Mouse (Mus musculus) ES-Bruce4 (cell line): ENCODE results near the gene Slc9a5. TPM values are rescaled to one million over a fixed set of nuclear protein-coding genes. Genes with fewer than 3 reads are reported as not detected.

Experiments
- H3K27ac ChIP-seq: 2 replicates; pipeline ENCODE4 v1.5.1; 2012; ENCODE audit warnings: low read length, inconsistent platforms; ENCODE audit not compliant: insufficient read depth
- H3K27me3 ChIP-seq: 2 replicates; pipeline ENCODE4 v1.6.1; 2012; ENCODE audit warnings: mild to moderate bottlenecking, low read length, inconsistent platforms; ENCODE audit not compliant: control insufficient read depth, poor library complexity, insufficient read depth, severe bottlenecking
- H3K36me3 ChIP-seq: 2 replicates; pipeline ENCODE4 v1.6.1; 2012; ENCODE audit warnings: inconsistent platforms, mild to moderate bottlenecking, low read length, moderate library complexity; ENCODE audit not compliant: control insufficient read depth, poor library complexity, insufficient read depth, severe bottlenecking
- H3K4me1 ChIP-seq: one replicate; pipeline ENCODE4 v1.8.1; 2011; ENCODE audit warnings: low read length; ENCODE audit not compliant: control insufficient read depth, insufficient read depth
- H3K4me3 ChIP-seq: 2 replicates; pipeline ENCODE4 v1.5.1; 2011; ENCODE audit warnings: low read depth, mild to moderate bottlenecking, low read length
- H3K9ac ChIP-seq: 2 replicates; pipeline ENCODE4 v1.6.1; 2012; ENCODE audit warnings: low read depth, mild to moderate bottlenecking, inconsistent platforms; ENCODE audit not compliant: poor library complexity, severe bottlenecking
- H3K9me3 ChIP-seq: replicated peaks from 2 replicates; pipeline ENCODE4 v1.6.1; 2012; ENCODE audit warnings: mild to moderate bottlenecking, low read length, inconsistent platforms; ENCODE audit not compliant: control insufficient read depth, poor library complexity, insufficient read depth, severe bottlenecking
- CTCF ChIP-seq: IDR thresholded peaks from one replicate; pipeline ENCODE4 v1.8.1; 2011; ENCODE audit warnings: low read depth, low read length
- EP300 ChIP-seq: IDR thresholded peaks from 2 replicates; pipeline ENCODE4 v1.6.1; 2011; ENCODE audit warnings: low read depth, low read length; ENCODE audit not compliant: insufficient read depth
- POLR2A ChIP-seq: IDR thresholded peaks from one replicate; pipeline ENCODE4 v1.8.1; 2011; ENCODE audit warnings: low read length; ENCODE audit not compliant: insufficient read depth
- polyA plus RNA-seq: library from polyadenylated mRNA; stranded (reverse); fragments of >200 nt; gene quantifications from 2 replicates; pipeline ENCODE4 v1.2.4, GENCODE M21; 2011; ENCODE audit warnings: low read depth; ENCODE audit not compliant: missing spikeins, insufficient read depth, insufficient read length

Slc9a5 gene
- polyA plus RNA-seq, 1 experiment: 14.7 TPM

GRCm38 (mm10) chr8:105310118-105310517, 38.5 kb upstream of the Slc9a5 start:
- 0 out of 2 replicates have a peak, but pooled peaks cover 6% of the 10 kb centered on the region for H3K36me3 ChIP-seq
- no peak overlapping the region for H3K27ac ChIP-seq
- H3K9ac ChIP-seq: no peak overlapping the region
- H3K27me3 ChIP-seq: no peaks in the 10 kb centered on the region
- no peak for TF ChIP-seq EP300
- TF ChIP-seq POLR2A: no peak
- TF ChIP-seq CTCF: no peak
- H3K9me3 ChIP-seq: no peaks in the 10 kb centered on the region
- H3K4me3 ChIP-seq: no peak overlapping the region
- H3K4me1 ChIP-seq: no peaks in the 10 kb centered on the region

- H3K27ac ChIP-seq: no peak overlapping the region
- no peak overlapping the region for H3K9ac ChIP-seq
- 0 out of 2 replicates have a peak, but pooled peaks cover 6% of the 10 kb centered on the region for H3K36me3 ChIP-seq
- no peaks in the 10 kb centered on the region for H3K9me3 ChIP-seq
- no peak overlapping the region for H3K4me3 ChIP-seq
- TF ChIP-seq EP300 (no peak), POLR2A (no peak), CTCF (no peak)
- H3K4me1 ChIP-seq: no peaks in the 10 kb centered on the region
- H3K27me3 ChIP-seq: no peaks in the 10 kb centered on the region
Observed at GRCm38 (mm10) chr8:105311718-105312117, 36.9 kb upstream of the Slc9a5 start.

GRCm38 (mm10) chr8:105312891-105313481, 35.7 kb upstream of the Slc9a5 start:
- H3K9me3 ChIP-seq: no peaks in the 10 kb centered on the region
- H3K27ac ChIP-seq: no peak overlapping the region
- H3K4me1 ChIP-seq: no peaks in the 10 kb centered on the region
- H3K4me3 ChIP-seq: no peak overlapping the region
- no peak overlapping the region for H3K9ac ChIP-seq
- H3K27me3 ChIP-seq: no peaks in the 10 kb centered on the region
- H3K36me3 ChIP-seq: 0 out of 2 replicates have a peak, but pooled peaks cover 1% of the 10 kb centered on the region
- TF ChIP-seq EP300 (no peak), POLR2A (no peak), CTCF (no peak)

GRCm38 (mm10) chr8:105313622-105314402, 34.8 kb upstream of the Slc9a5 start:
- TF ChIP-seq EP300: no peak

GRCm38 (mm10) chr8:105315073-105315769, 33.4 kb upstream of the Slc9a5 start:
- TF ChIP-seq CTCF (no peak), POLR2A (no peak), EP300 (no peak)
- Histone ChIP-seq H3K36me3 (no peaks in the 10 kb centered on the region), H3K4me3 (no peak overlapping the region)

More at GRCm38 (mm10) chr8:105313622-105314402, 34.8 kb upstream of the Slc9a5 start:
- Histone ChIP-seq H3K4me1 (no peaks in the 10 kb centered on the region), H3K36me3 (no peaks in the 10 kb centered on the region), H3K9ac (no peak overlapping the region), H3K4me3 (no peak overlapping the region), H3K9me3 (no peaks in the 10 kb centered on the region), H3K27ac (no peak overlapping the region), H3K27me3 (no peaks in the 10 kb centered on the region)

GRCm38 (mm10) chr8:105317941-105318340, 30.7 kb upstream of the Slc9a5 start:
- TF ChIP-seq POLR2A (no peak), EP300 (no peak), CTCF (no peak)
- H3K4me3 ChIP-seq: no peak overlapping the region
- no peaks in the 10 kb centered on the region for H3K36me3 ChIP-seq
- no peaks in the 10 kb centered on the region for H3K9me3 ChIP-seq
- H3K4me1 ChIP-seq: no peaks in the 10 kb centered on the region
- no peaks in the 10 kb centered on the region for H3K27me3 ChIP-seq
- no peak overlapping the region for H3K9ac ChIP-seq
- H3K27ac ChIP-seq: no peak overlapping the region

More at GRCm38 (mm10) chr8:105315073-105315769, 33.4 kb upstream of the Slc9a5 start:
- no peak overlapping the region for H3K27ac ChIP-seq
- H3K27me3 ChIP-seq: no peaks in the 10 kb centered on the region
- no peaks in the 10 kb centered on the region for H3K9me3 ChIP-seq
- no peaks in the 10 kb centered on the region for H3K4me1 ChIP-seq
- no peak overlapping the region for H3K9ac ChIP-seq
